In the genomic region with DNA sequence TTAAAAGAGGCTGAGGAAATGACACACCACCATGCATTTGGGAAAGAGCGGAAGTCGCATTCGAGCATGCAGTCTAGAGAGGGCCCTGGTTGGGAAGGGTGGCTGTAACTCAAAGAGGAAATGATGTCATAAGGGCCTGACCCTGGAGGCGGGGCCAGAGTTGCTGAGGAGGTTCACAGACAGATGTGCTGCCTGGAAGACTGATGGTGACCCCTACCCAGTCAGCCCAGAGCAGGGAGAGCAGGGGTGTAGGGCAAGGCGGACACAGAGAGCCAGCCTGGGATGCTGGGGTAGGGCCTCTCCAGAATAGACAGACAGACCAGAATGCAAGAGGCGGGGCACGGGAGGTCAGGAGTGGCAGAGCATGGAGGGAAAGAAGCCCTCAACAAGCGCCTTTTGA, we compare ENCODE assay signal across 9 mouse cellular contexts.
A peak's percentile ranks its signal among the peaks of the same experiment; 100 is the strongest.
DNase-seq lines count a peak whose midpoint lies in the region; ATAC-seq and TF ChIP-seq lines count a peak whose summit lies in the region.
"Had no signal": no experiment of that assay in that cellular context is flagged by ENCODE, and none has a peak within 500 bp of the region (broad histone marks: within the 10 kb centered on the region; RNA-seq: fewer than 3 reads in every experiment).

No protein-coding gene starts in this region.

- H3K27me3 ChIP-seq in embryonic facial prominence, embryonic 15.5 days = no peaks in the 10 kb centered on the region

- no peak for ATAC-seq in embryonic facial prominence, embryonic 15.5 days (ENCODE audit: insufficient number of reproducible peaks, low FRiP score, low TSS enrichment, low read depth)
- ATAC-seq in megakaryocyte, adult 5-6 weeks (ENCODE audit: poor library complexity, severe bottlenecking) = peak; percentile 35; the same call in 1 of the 2 replicates

- peaks cover 6% of the 10 kb centered on the region for H3K36me3 ChIP-seq in embryonic facial prominence, embryonic 15.5 days

- no peaks in the 10 kb centered on the region for H3K9me3 ChIP-seq in embryonic facial prominence, embryonic 15.5 days (replicated peaks)

- H3K4me2 ChIP-seq in embryonic facial prominence, embryonic 15.5 days (replicated peaks) = no peak overlapping the region
- H3K4me2 ChIP-seq: midbrain, embryonic 11.5 days had no signal

- peaks cover 12% of the 10 kb centered on the region for H3K4me1 ChIP-seq in embryonic facial prominence, embryonic 15.5 days

- no peak for TF ChIP-seq CTCF in layer of hippocampus, adult 2 months (conservative IDR thresholded peaks at IDR 0.05)

- no peak for DNase-seq in layer of hippocampus, adult 2 months (ENCODE audit: low spot score in 2 of 2)
- DNase-seq in layer of hippocampus, adult 8-10 months (ENCODE audit: low spot score in 2 of 2) = no peak
- peak; percentile 65 for DNase-seq in ZHBTc4 (ENCODE audit: low read depth, low spot score)
- DNase-seq in right cerebral cortex, adult 18-20 months = no peak
- DNase-seq in urinary bladder, postnatal 14 days (ENCODE audit: low spot score) = no peak
- DNase-seq: retina, postnatal 1 day had no signal

- H3K4me3 ChIP-seq in layer of hippocampus, adult 2 months = no peak overlapping the region
- H3K4me3 ChIP-seq in embryonic facial prominence, embryonic 15.5 days (replicated peaks) = no peak overlapping the region

- H3K27ac ChIP-seq in layer of hippocampus, adult 2 months = peak overlapping the region; percentile 53; the same call in 1 of the 2 replicates
- peak overlapping the region; percentile 8; the same call in 1 of the 2 replicates for H3K27ac ChIP-seq in embryonic facial prominence, embryonic 15.5 days (replicated peaks)

- 76% methylated on average over 8 of the region's 8 CpGs for WGBS in embryonic facial prominence, embryonic 15.5 days

- H3K9ac ChIP-seq in embryonic facial prominence, embryonic 15.5 days = no peak overlapping the region
